Mouse (Mus musculus): ENCODE measurements at regions not wholly inside any gene's neighbourhood (a gene's known extent, or its start where the extent isn't known, plus 50 kb on each side); places are given as distances from the start of the nearest gene placed in this dataset.

- DNase-seq (ENCODE audit: low spot score) = peak; percentile 78
Measured at GRCm38 (mm10) chr10:111694227-111695200, 188.4 kb downstream of the Phlda1 start.

GRCm38 (mm10) chr10:111695918-111696760, 190.1 kb downstream of the Phlda1 start:
- no peak for DNase-seq (ENCODE audit: low spot score)

- no peak for DNase-seq (ENCODE audit: low spot score)
Measured at GRCm38 (mm10) chr10:111696987-111697386, 190.9 kb downstream of the Phlda1 start.

- peak; percentile 12 for DNase-seq (ENCODE audit: low spot score)
Measured at GRCm38 (mm10) chr10:111699557-111700508, 193.7 kb downstream of the Phlda1 start.

- DNase-seq (ENCODE audit: low spot score) = no peak
Measured at GRCm38 (mm10) chr10:111700570-111700969, 194.5 kb downstream of the Phlda1 start.

- DNase-seq (ENCODE audit: low spot score) = no peak
Measured at GRCm38 (mm10) chr10:111701138-111701537, 195.1 kb downstream of the Phlda1 start.

GRCm38 (mm10) chr10:111702435-111702834, 196.3 kb downstream of the Phlda1 start:
- no peak for DNase-seq (ENCODE audit: low spot score)

GRCm38 (mm10) chr10:111703447-111703846, 197.4 kb downstream of the Phlda1 start:
- DNase-seq (ENCODE audit: low spot score) = no peak

GRCm38 (mm10) chr10:111711519-111712113, 205.5 kb downstream of the Phlda1 start:
- DNase-seq (ENCODE audit: low spot score) = no peak

- no peak for DNase-seq (ENCODE audit: low spot score)
Measured at GRCm38 (mm10) chr10:111712991-111713390, 206.9 kb downstream of the Phlda1 start.

- no peak for DNase-seq (ENCODE audit: low spot score)
Measured at GRCm38 (mm10) chr10:111713676-111714075, 207.6 kb downstream of the Phlda1 start.

- peak; percentile 27 for DNase-seq (ENCODE audit: low spot score)
Measured at GRCm38 (mm10) chr10:111715172-111715571, 209.1 kb downstream of the Phlda1 start.

GRCm38 (mm10) chr10:111719632-111720031, 213.5 kb downstream of the Phlda1 start:
- peak; percentile 66 for DNase-seq (ENCODE audit: low spot score)

GRCm38 (mm10) chr10:111721068-111721467, 215.0 kb downstream of the Phlda1 start:
- no peak for DNase-seq (ENCODE audit: low spot score)

- no peak for DNase-seq (ENCODE audit: low spot score)
Measured at GRCm38 (mm10) chr10:111723885-111724284, 217.8 kb downstream of the Phlda1 start.

- no peak for DNase-seq (ENCODE audit: low spot score)
Measured at GRCm38 (mm10) chr10:111724574-111725414, 218.7 kb downstream of the Phlda1 start.

- DNase-seq (ENCODE audit: low spot score) = no peak
Measured at GRCm38 (mm10) chr10:111736026-111736425, 229.9 kb downstream of the Phlda1 start.

GRCm38 (mm10) chr10:111739471-111740138, 232.9 kb upstream of the Krr1 start:
- DNase-seq (ENCODE audit: low spot score) = no peak

- no peak for DNase-seq (ENCODE audit: low spot score)
Measured at GRCm38 (mm10) chr10:111740586-111741265, 231.7 kb upstream of the Krr1 start.

All from MN1 (cell line).